ENCODE assay signal across 7 mouse cellular contexts in the genomic region with DNA sequence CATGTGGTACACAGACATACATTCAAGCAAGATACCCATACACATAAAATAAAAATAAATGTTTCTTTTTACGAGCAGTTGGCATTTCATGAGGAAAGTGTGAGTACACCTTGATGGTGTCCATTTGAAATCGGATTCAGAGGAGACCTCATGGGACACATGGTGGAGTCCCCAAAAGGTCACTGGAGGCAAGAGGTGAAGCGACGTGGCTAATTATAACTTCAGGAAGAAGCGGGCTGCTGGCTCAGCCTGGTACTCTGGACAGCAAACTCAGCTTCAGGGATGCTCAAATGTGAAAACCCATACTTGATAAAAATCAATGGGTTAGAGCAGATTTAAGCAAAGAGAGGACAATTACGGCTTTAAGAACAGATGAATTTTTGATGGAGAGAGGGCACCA. TPM values are rescaled to one million over a fixed set of nuclear protein-coding genes. Genes with fewer than 3 reads are reported as not detected.
DNase-seq lines count a peak whose midpoint lies in the region; ATAC-seq and TF ChIP-seq lines count a peak whose summit lies in the region.

No protein-coding gene starts in this region.

- 48% methylated on average over 6 of the region's 6 CpGs for WGBS in liver, adult 2 months
- 72% methylated on average over 6 of the region's 6 CpGs for WGBS in heart, embryonic 16.5 days
- WGBS in limb, embryonic 14.5 days = 83% methylated on average over 6 of the region's 6 CpGs
- WGBS in neural tube, embryonic 15.5 days = 70% methylated on average over 6 of the region's 6 CpGs

- ATAC-seq in heart, embryonic 16.5 days (replicated peaks; ENCODE audit: extremely low read depth, insufficient read depth, low FRiP score) = no peak
- ATAC-seq in limb, embryonic 14.5 days (ENCODE audit: low FRiP score, low read depth) = no peak
- no peak for ATAC-seq in neural tube, embryonic 15.5 days (ENCODE audit: low FRiP score)

- H3K9ac ChIP-seq in liver, adult 2 months (ENCODE audit: low read depth, low read length) = no peak overlapping the region
- H3K9ac ChIP-seq in heart, embryonic 16.5 days (ENCODE audit: low read length) = no peak overlapping the region
- no peak overlapping the region for H3K9ac ChIP-seq in limb, embryonic 14.5 days (ENCODE audit: low read depth, low read length, severe bottlenecking)
- peak overlapping the region; percentile 30; the same call in 1 of the 2 replicates for H3K9ac ChIP-seq in neural tube, embryonic 15.5 days (replicated peaks)

- no peak overlapping the region for H3K4me3 ChIP-seq in liver, adult 2 months (ENCODE audit: insufficient read depth, low read depth, low read length)
- no peak overlapping the region for H3K4me3 ChIP-seq in heart, embryonic 16.5 days (ENCODE audit: low read length)
- H3K4me3 ChIP-seq in limb, embryonic 14.5 days (replicated peaks; ENCODE audit: low read length) = no peak overlapping the region
- peak overlapping the region; percentile 29; the same call in 1 of the 2 replicates for H3K4me3 ChIP-seq in neural tube, embryonic 15.5 days (replicated peaks)

- peaks cover 72% of the 10 kb centered on the region for H3K4me1 ChIP-seq in liver, adult 2 months (ENCODE audit: control insufficient read depth, insufficient read depth, low read length)
- H3K4me1 ChIP-seq in heart, embryonic 16.5 days (ENCODE audit: control insufficient read depth, insufficient read depth, low read length) = peaks cover 28% of the 10 kb centered on the region
- peaks cover 24% of the 10 kb centered on the region for H3K4me1 ChIP-seq in limb, embryonic 14.5 days (ENCODE audit: control insufficient read depth, insufficient read depth, low read length)
- H3K4me1 ChIP-seq in neural tube, embryonic 15.5 days = peaks cover 31% of the 10 kb centered on the region

- H3K36me3 ChIP-seq in liver, adult 2 months (ENCODE audit: control insufficient read depth, insufficient read depth, low read length) = peaks cover 47% of the 10 kb centered on the region
- H3K36me3 ChIP-seq in heart, embryonic 16.5 days (ENCODE audit: control insufficient read depth, insufficient read depth) = no peaks in the 10 kb centered on the region
- H3K36me3 ChIP-seq in limb, embryonic 14.5 days (ENCODE audit: control insufficient read depth, insufficient read depth, low read length) = peaks cover 7% of the 10 kb centered on the region
- no peaks in the 10 kb centered on the region for H3K36me3 ChIP-seq in neural tube, embryonic 15.5 days

- peak overlapping the region; percentile 70 for H3K4me2 ChIP-seq in heart, embryonic 16.5 days (ENCODE audit: low read depth, low read length)
- H3K4me2 ChIP-seq in limb, embryonic 14.5 days (replicated peaks; ENCODE audit: low read depth, low read length, severe bottlenecking) = 0 out of 2 replicates have a peak overlapping the region, but pooled peaks have one; percentile 53
- H3K4me2 ChIP-seq in neural tube, embryonic 15.5 days = peak overlapping the region; percentile 58

- peaks cover 19% of the 10 kb centered on the region; the same call in 1 of the 2 replicates for H3K79me2 ChIP-seq in liver, adult 2 months (ENCODE audit: control insufficient read depth, insufficient read depth, low read length)

- peak; percentile 29 for DNase-seq in liver, adult 2 months (ENCODE audit: extremely low read depth, low read depth, low spot score)
- no peak for DNase-seq in liver
- DNase-seq in limb, embryonic 14.5 days (ENCODE audit: low spot score) = no peak
- DNase-seq in urinary bladder, postnatal 14 days (ENCODE audit: low spot score) = no peak
- DNase-seq in ovary, adult 18-20 months (ENCODE audit: low spot score) = no peak

- no peaks in the 10 kb centered on the region for H3K27me3 ChIP-seq in liver, adult 2 months (ENCODE audit: control insufficient read depth, insufficient read depth, low read length)
- no peaks in the 10 kb centered on the region for H3K27me3 ChIP-seq in heart, embryonic 16.5 days (ENCODE audit: control insufficient read depth, insufficient read depth, low read length)
- no peaks in the 10 kb centered on the region for H3K27me3 ChIP-seq in limb, embryonic 14.5 days (ENCODE audit: control insufficient read depth, insufficient read depth, low read length)
- H3K27me3 ChIP-seq in neural tube, embryonic 15.5 days (replicated peaks) = no peaks in the 10 kb centered on the region

- H3K27ac ChIP-seq in liver, adult 2 months (replicated peaks; ENCODE audit: insufficient read depth, low read depth, low read length) = no peak overlapping the region
- H3K27ac ChIP-seq in heart, embryonic 16.5 days (ENCODE audit: low read length) = no peak overlapping the region
- H3K27ac ChIP-seq in limb, embryonic 14.5 days (replicated peaks; ENCODE audit: low read depth, low read length) = no peak overlapping the region
- H3K27ac ChIP-seq in neural tube, embryonic 15.5 days (replicated peaks) = peak overlapping the region; percentile 70

- no peaks in the 10 kb centered on the region for H3K9me3 ChIP-seq in heart, embryonic 16.5 days (replicated peaks; ENCODE audit: control insufficient read depth, low read length)
- H3K9me3 ChIP-seq in limb, embryonic 14.5 days (ENCODE audit: control insufficient read depth, low read length) = no peaks in the 10 kb centered on the region
- no peaks in the 10 kb centered on the region for H3K9me3 ChIP-seq in neural tube, embryonic 15.5 days (replicated peaks)

- no peak for TF ChIP-seq POLR2A in liver, adult 2 months (IDR thresholded peaks at IDR 0.05; ENCODE audit: extremely low read depth, insufficient read depth, low read length)
- TF ChIP-seq POLR2A in limb, embryonic 14.5 days (IDR thresholded peaks at IDR 0.05; ENCODE audit: borderline replicate concordance, extremely low read depth, insufficient read depth, insufficient read length) = no peak

- TF ChIP-seq CTCF in liver, adult 2 months (IDR thresholded peaks at IDR 0.05; ENCODE audit: low read depth, low read length) = no peak

RNA-seq across cellular contexts. Expression of a gene that starts 20.5 kb away (rescaled TPM):
- total RNA-seq in liver, adult 2 months (2014; rRNA removed) = 121 and 187 TPM in 2 replicates
- polyA plus RNA-seq in liver, adult 2 months (2012; rRNA removed) = 183 and 205 TPM in 2 replicates
- 11.4 and 14.6 TPM in 2 replicates for polyA plus RNA-seq in heart, embryonic 16.5 days (2015; fragmentation: Nextera tagmentation; extraction: Ambion mirVana)
- polyA plus RNA-seq in limb, embryonic 14.5 days (2012; rRNA removed) = 22.6 and 30.1 TPM in 2 replicates
- polyA plus RNA-seq in limb, embryonic 14.5 days (2014; fragmentation: Nextera tagmentation; extraction: Ambion mirVana) = 13.3 and 15.7 TPM in 2 replicates
- 3.3 and 6.4 TPM in 2 replicates for polyA plus RNA-seq in neural tube, embryonic 15.5 days (2015; fragmentation: Nextera tagmentation; extraction: Ambion mirVana)

RNA-seq across cellular contexts. Expression of a gene that starts 33.5 kb away (rescaled TPM):
- total RNA-seq in liver, adult 2 months (2014; rRNA removed) = 0.54 and 0.92 TPM in 2 replicates
- 0.91 and 1.3 TPM in 2 replicates for polyA plus RNA-seq in liver, adult 2 months (2012; rRNA removed)
- 10.5 and 12.4 TPM in 2 replicates for polyA plus RNA-seq in heart, embryonic 16.5 days (2015; fragmentation: Nextera tagmentation; extraction: Ambion mirVana)
- polyA plus RNA-seq in limb, embryonic 14.5 days (2012; rRNA removed) = 19.4 and 21.9 TPM in 2 replicates
- 18.0 and 18.8 TPM in 2 replicates for polyA plus RNA-seq in limb, embryonic 14.5 days (2014; fragmentation: Nextera tagmentation; extraction: Ambion mirVana)
- 7.7 and 9.8 TPM in 2 replicates for polyA plus RNA-seq in neural tube, embryonic 15.5 days (2015; fragmentation: Nextera tagmentation; extraction: Ambion mirVana)
